Mouse (Mus musculus): ENCODE measurements around the gene Ctf2. TPM values are rescaled to one million over a fixed set of nuclear protein-coding genes. Genes with fewer than 3 reads are reported as not detected.

Ctf2 gene
- not detected for polyA plus RNA-seq (2014; fragmentation: Illumina TruSeq; extraction: RNeasy Lipid Tissue Mini Kit (QIAGEN cat#74804); ENCODE audit: insufficient read depth, low read depth, low replicate concordance)

DNA sequence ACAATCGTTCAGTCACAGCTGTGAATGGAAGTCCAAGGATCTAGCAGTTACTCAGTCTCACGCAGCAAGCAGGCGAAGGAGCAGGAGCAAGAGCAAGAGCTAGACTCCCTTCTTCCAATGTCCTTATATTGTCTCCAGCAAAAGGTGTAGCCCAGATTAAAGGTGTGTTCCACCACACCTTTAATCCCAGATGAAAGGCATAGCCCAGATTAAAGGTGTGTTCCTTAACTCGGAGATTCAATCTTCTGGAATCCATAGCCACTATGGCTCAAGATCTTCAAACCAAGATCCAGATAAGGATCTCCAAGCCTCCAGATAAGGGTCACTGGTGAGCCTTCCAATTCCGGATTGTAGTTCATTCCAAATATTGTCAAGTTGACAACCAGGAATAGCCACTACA is at the start of gene Ctf2:
TSS of gene Ctf2 (minus strand) at position 101 of the 400 bp plus-strand sequence.

DNA sequence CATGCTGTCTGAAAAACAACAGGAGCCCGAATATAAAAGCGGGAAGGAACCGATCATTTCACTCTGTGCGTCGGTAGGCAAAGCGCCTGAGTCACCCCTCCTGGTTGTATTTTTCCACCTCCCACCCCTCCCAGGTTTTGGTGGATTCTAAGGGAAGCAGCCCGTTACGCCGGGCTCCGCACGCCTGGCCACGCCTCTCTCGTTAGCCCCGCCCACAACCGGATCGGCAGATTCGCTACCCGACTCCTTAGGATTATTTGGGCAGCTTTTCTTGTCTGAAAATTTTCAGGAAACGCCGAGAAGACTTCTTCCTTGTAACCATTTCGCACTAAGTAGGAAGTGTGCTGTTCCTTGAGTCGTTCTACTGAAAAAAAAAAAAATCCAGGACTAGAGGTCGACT is 44.5 kb upstream of the Ctf2 start, which contains the start of gene Setd1a:
TSS of gene Setd1a (plus strand) at position 245 of the 400 bp plus-strand sequence.

DNA sequence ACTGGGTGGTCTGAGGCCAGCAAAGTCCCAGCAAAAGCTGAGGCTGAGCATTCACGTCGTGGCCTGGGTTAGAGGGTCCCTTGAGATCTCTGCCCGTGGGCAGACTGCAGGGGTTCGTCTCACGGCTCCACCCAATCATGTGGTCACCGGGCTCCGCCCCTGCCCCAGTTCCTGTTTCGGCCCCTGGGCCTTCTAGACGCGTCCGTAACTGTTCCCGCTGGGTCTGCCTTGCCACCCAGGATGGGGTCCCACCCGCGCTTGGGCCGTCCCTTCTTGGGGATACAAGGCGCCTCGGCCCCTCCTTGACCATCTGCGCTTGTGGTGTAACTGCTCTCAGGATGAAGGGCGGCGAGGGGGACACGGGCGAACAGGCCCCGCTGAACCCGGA is 37.7 kb upstream of the Ctf2 start, which contains the start of gene Orai3:
TSS of gene Orai3 (plus strand) at position 165 of the 388 bp plus-strand sequence.

DNA sequence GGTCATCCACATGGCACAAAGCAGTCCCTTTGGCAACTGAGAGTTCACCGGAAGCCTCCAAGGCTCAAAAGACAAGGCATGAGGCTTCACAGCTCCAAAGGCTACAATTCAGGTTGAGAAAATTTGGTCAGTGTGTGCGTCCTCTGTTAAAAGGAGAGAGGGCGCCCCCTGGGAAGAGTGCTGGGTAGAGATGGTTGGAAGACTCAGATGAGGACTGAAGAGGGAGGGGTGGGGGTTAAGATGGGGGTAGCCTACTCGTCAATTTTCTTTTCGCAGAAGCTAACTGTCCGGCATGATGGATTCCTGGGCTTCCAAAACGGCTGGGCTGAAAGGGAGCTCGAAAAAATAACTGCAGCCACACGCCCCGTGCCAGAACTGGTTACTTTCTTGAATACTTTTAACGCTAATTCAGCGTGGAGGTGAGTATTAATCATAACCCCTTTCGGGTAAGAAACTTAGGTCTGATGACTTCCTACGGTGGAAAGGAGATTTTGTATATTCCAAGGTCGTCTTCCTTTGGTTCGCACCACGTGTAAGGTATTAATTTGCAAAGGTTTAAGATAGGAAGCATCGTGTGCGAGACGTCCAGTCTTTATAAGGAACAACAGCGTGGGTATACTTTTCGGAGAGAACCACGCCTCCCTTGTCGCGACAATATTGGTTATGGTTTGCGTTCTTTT is 12.5 kb upstream of the Ctf2 start, which contains the start of gene Fbxl19:
TSS of gene Fbxl19 (plus strand) at position 178 of the 680 bp plus-strand sequence.

DNA sequence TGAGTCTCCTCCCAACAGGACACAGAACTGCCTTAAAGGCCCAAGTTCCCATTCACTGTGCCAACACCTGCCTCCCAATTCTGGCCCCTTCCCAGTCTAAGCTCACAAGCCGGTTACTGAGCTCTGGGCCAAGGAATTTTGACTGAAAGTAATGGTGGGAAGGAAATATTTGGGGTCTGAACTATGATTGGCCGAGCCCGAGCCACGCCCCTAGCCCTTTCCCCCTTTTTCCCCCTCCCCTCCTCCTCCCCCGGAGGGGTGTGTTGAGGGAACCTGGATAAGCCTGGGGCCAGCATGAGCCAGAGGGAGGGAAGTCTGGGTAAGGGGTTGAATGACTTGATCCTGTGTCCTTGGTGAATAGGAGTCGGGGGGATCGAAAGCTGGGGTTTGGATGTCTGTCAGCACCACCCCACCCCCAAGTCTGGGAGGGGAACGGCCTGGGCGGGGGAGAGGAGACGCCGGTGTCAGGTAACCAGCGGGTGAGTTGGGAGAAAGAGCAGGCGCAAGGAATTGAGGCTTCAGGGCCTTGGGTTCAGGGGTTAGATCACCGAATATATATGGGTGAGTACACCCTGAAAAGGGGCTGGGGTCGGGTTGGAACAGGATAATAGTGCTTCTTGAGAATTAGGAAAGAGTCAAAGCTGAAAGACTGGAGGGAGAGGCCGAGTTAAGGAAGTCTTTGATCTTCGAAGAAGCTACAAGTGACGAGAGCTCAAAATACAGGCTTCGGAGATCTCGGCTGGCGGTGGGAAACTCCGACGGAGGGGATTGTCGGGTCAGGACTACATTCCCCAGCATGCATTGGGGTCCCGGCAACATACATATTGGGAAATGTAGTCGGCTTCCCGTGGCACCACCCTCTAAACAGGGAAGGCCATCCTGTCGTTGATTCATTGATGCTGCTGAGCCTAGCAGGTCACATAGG is 19.2 kb downstream of the Ctf2 start, which contains the start of gene Ctf1:
TSS of gene Ctf1 (plus strand) at position 276 of the 925 bp plus-strand sequence.

DNA sequence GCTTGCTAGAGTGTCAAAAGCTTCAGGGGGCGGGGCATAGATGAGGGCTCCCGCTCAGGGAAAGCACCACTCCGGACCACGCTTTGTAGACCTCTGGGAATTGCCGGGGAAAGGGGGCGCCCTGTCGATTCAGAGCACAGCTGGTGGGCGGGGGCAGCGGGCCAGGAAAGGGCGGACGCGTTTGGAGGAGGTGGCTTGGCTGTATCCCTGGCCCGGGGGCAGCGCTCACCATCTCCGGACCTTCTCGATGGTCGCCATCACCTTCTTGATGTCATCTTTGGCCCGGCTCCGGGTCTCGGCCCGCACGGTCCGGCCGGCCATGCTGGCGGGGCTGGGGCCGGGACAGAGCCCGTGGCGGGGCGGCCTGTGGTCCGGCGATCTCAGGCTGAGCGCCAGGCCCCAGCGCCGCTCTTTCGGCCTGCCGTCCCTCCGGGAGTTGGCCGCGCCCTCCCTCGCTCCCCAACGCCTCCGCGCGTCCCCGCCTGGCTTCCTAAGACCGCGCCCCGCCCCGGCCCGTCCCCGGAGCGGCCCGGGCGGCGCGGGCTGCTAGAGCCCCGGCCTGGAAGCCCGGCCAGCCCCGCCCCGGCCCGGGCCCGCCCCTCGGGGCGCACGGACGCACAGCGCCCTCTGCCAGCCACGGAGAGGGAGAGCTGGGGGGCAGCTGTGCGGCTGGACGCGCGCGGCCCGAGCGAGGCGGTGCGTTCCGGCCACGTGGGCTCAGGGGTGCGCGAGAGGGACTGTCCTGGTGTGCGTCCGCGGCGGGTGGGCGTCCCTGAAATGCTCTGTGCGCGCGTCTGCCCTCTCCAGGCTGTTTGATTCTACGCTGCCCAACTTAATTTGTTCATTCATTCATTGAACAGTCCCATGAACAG is 23.5 kb downstream of the Ctf2 start, which contains the start of gene Bcl7c:
TSS of gene Bcl7c (minus strand) at position 727 of the 872 bp plus-strand sequence.

Other genes starting within 250 kb of the Ctf2 start
- 1.8 TPM for gene Srcap, start 220.2 kb downstream of the Ctf2 start, polyA plus RNA-seq (2014; fragmentation: Illumina TruSeq; extraction: RNeasy Lipid Tissue Mini Kit (QIAGEN cat#74804); ENCODE audit: insufficient read depth, low read depth, low replicate concordance)
- gene Gm42715, start 212.6 kb downstream of the Ctf2 start, polyA plus RNA-seq (2014; fragmentation: Illumina TruSeq; extraction: RNeasy Lipid Tissue Mini Kit (QIAGEN cat#74804); ENCODE audit: insufficient read depth, low read depth, low replicate concordance): 11.9 TPM
- not detected for gene Tmem265, start 170.8 kb downstream of the Ctf2 start, polyA plus RNA-seq (2014; fragmentation: Illumina TruSeq; extraction: RNeasy Lipid Tissue Mini Kit (QIAGEN cat#74804); ENCODE audit: insufficient read depth, low read depth, low replicate concordance)
- 29.0 TPM for gene Phkg2, start 158.8 kb downstream of the Ctf2 start, polyA plus RNA-seq (2014; fragmentation: Illumina TruSeq; extraction: RNeasy Lipid Tissue Mini Kit (QIAGEN cat#74804); ENCODE audit: insufficient read depth, low read depth, low replicate concordance)
- 20.2 TPM for gene Ccdc189, start 143.6 kb downstream of the Ctf2 start, polyA plus RNA-seq (2014; fragmentation: Illumina TruSeq; extraction: RNeasy Lipid Tissue Mini Kit (QIAGEN cat#74804); ENCODE audit: insufficient read depth, low read depth, low replicate concordance)
- gene Rnf40, start 143.4 kb downstream of the Ctf2 start, polyA plus RNA-seq (2014; fragmentation: Illumina TruSeq; extraction: RNeasy Lipid Tissue Mini Kit (QIAGEN cat#74804); ENCODE audit: insufficient read depth, low read depth, low replicate concordance): 24.5 TPM
- gene Zfp629, start 116.4 kb downstream of the Ctf2 start, polyA plus RNA-seq (2014; fragmentation: Illumina TruSeq; extraction: RNeasy Lipid Tissue Mini Kit (QIAGEN cat#74804); ENCODE audit: insufficient read depth, low read depth, low replicate concordance): 5.9 TPM
- 35.1 TPM for gene Bcl7c, start 23.2 kb downstream of the Ctf2 start, polyA plus RNA-seq (2014; fragmentation: Illumina TruSeq; extraction: RNeasy Lipid Tissue Mini Kit (QIAGEN cat#74804); ENCODE audit: insufficient read depth, low read depth, low replicate concordance)
- gene Ctf1, start 19.4 kb downstream of the Ctf2 start, polyA plus RNA-seq (2014; fragmentation: Illumina TruSeq; extraction: RNeasy Lipid Tissue Mini Kit (QIAGEN cat#74804); ENCODE audit: insufficient read depth, low read depth, low replicate concordance): 5.6 TPM
- gene Fbxl19, start 12.4 kb upstream of the Ctf2 start, polyA plus RNA-seq (2014; fragmentation: Illumina TruSeq; extraction: RNeasy Lipid Tissue Mini Kit (QIAGEN cat#74804); ENCODE audit: insufficient read depth, low read depth, low replicate concordance): 5.9 TPM
- 36.1 TPM for gene Orai3, start 37.6 kb upstream of the Ctf2 start, polyA plus RNA-seq (2014; fragmentation: Illumina TruSeq; extraction: RNeasy Lipid Tissue Mini Kit (QIAGEN cat#74804); ENCODE audit: insufficient read depth, low read depth, low replicate concordance)
- gene Setd1a, start 44.5 kb upstream of the Ctf2 start, polyA plus RNA-seq (2014; fragmentation: Illumina TruSeq; extraction: RNeasy Lipid Tissue Mini Kit (QIAGEN cat#74804); ENCODE audit: insufficient read depth, low read depth, low replicate concordance): 6.3 TPM
- gene Gm49388, start 53.4 kb upstream of the Ctf2 start, polyA plus RNA-seq (2014; fragmentation: Illumina TruSeq; extraction: RNeasy Lipid Tissue Mini Kit (QIAGEN cat#74804); ENCODE audit: insufficient read depth, low read depth, low replicate concordance): not detected
- gene Hsd3b7, start 68.4 kb upstream of the Ctf2 start, polyA plus RNA-seq (2014; fragmentation: Illumina TruSeq; extraction: RNeasy Lipid Tissue Mini Kit (QIAGEN cat#74804); ENCODE audit: insufficient read depth, low read depth, low replicate concordance): 43.9 TPM
- gene Stx4a, start 92.1 kb upstream of the Ctf2 start, polyA plus RNA-seq (2014; fragmentation: Illumina TruSeq; extraction: RNeasy Lipid Tissue Mini Kit (QIAGEN cat#74804); ENCODE audit: insufficient read depth, low read depth, low replicate concordance): 82.2 TPM
- gene Stx1b, start 92.4 kb upstream of the Ctf2 start, polyA plus RNA-seq (2014; fragmentation: Illumina TruSeq; extraction: RNeasy Lipid Tissue Mini Kit (QIAGEN cat#74804); ENCODE audit: insufficient read depth, low read depth, low replicate concordance): 0.61 TPM
- gene Zfp646, start 144.1 kb upstream of the Ctf2 start, polyA plus RNA-seq (2014; fragmentation: Illumina TruSeq; extraction: RNeasy Lipid Tissue Mini Kit (QIAGEN cat#74804); ENCODE audit: insufficient read depth, low read depth, low replicate concordance): 7.3 TPM
- gene Zfp668, start 144.7 kb upstream of the Ctf2 start, polyA plus RNA-seq (2014; fragmentation: Illumina TruSeq; extraction: RNeasy Lipid Tissue Mini Kit (QIAGEN cat#74804); ENCODE audit: insufficient read depth, low read depth, low replicate concordance): 2.2 TPM
- 1.5 TPM for gene Prss53, start 158.8 kb upstream of the Ctf2 start, polyA plus RNA-seq (2014; fragmentation: Illumina TruSeq; extraction: RNeasy Lipid Tissue Mini Kit (QIAGEN cat#74804); ENCODE audit: insufficient read depth, low read depth, low replicate concordance)
- not detected for gene Gm21974, start 163.3 kb upstream of the Ctf2 start, polyA plus RNA-seq (2014; fragmentation: Illumina TruSeq; extraction: RNeasy Lipid Tissue Mini Kit (QIAGEN cat#74804); ENCODE audit: insufficient read depth, low read depth, low replicate concordance)
- 114 TPM for gene Vkorc1, start 163.5 kb upstream of the Ctf2 start, polyA plus RNA-seq (2014; fragmentation: Illumina TruSeq; extraction: RNeasy Lipid Tissue Mini Kit (QIAGEN cat#74804); ENCODE audit: insufficient read depth, low read depth, low replicate concordance)
- 36.0 TPM for gene Bckdk, start 171.9 kb upstream of the Ctf2 start, polyA plus RNA-seq (2014; fragmentation: Illumina TruSeq; extraction: RNeasy Lipid Tissue Mini Kit (QIAGEN cat#74804); ENCODE audit: insufficient read depth, low read depth, low replicate concordance)
- 15.1 TPM for gene Kat8, start 180.3 kb upstream of the Ctf2 start, polyA plus RNA-seq (2014; fragmentation: Illumina TruSeq; extraction: RNeasy Lipid Tissue Mini Kit (QIAGEN cat#74804); ENCODE audit: insufficient read depth, low read depth, low replicate concordance)
- 48.3 TPM for gene Prss8, start 197.9 kb upstream of the Ctf2 start, polyA plus RNA-seq (2014; fragmentation: Illumina TruSeq; extraction: RNeasy Lipid Tissue Mini Kit (QIAGEN cat#74804); ENCODE audit: insufficient read depth, low read depth, low replicate concordance)
- 8.8 TPM for gene Prss36, start 214.6 kb upstream of the Ctf2 start, polyA plus RNA-seq (2014; fragmentation: Illumina TruSeq; extraction: RNeasy Lipid Tissue Mini Kit (QIAGEN cat#74804); ENCODE audit: insufficient read depth, low read depth, low replicate concordance)
- gene Fus, start 235.3 kb upstream of the Ctf2 start, polyA plus RNA-seq (2014; fragmentation: Illumina TruSeq; extraction: RNeasy Lipid Tissue Mini Kit (QIAGEN cat#74804); ENCODE audit: insufficient read depth, low read depth, low replicate concordance): 182 TPM